Mouse (Mus musculus): ENCODE measurements around the gene Atg9a. TPM values are rescaled to one million over a fixed set of nuclear protein-coding genes. Genes with fewer than 3 reads are reported as not detected.
A peak's percentile ranks its signal among the peaks of the same experiment; 100 is the strongest.
"Not testable (repeated sequence)": the region's sequence is repeated elsewhere in the genome, so short reads cannot be mapped to it uniquely, and the experiment has no call there.

Gene Atg9a
- 58.1 and 99.4 TPM in 2 replicates for polyA plus RNA-seq (2012; ENCODE audit: insufficient read depth, low replicate concordance)

DNA sequence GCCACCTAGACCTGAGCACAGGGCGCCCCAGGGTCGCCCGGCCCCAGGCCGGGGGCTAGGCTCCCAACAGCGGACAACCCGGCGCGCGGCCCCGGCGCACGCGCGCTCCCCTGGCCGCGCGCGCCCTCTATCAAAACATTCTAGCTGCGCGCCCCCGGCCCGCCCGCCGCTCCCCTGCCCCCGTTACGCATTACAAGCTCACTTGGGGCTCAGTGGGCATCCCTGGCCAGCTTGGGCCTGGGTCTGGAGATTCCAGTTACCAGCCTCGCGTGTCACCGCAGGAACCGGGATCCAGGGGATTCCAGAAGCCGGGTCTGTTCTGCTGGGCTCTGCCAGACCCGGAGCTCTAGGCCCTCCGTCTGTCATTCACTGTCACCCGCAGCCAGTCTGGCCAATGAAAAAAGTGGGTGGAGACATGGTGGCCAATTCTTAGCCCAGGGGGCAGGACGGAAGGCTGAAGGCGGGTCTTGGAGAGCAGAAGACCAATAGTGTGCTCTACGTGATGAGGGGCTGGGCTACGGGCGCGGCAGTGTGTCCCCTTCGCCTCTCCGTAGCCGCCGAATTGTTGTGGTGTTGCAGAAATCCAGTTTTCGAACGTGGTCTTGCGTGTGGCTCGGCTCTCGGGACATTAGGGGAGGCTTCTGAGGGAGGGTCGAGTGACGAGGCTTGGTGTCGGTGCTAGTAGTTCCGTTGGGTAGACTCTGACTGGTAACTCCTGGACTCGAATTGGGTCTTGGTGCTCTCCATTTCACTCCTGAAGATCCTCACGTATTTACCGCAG is at the start of gene Atg9a, which contains the start of gene Ankzf1:
TSS of gene Atg9a (minus strand) at position 575 of the 781 bp plus-strand sequence.
TSS of gene Ankzf1 (plus strand) at position 530 of the 781 bp plus-strand sequence.
- H3K36me3 ChIP-seq (replicated peaks; ENCODE audit: low read length), result peaks cover 63% of the 10 kb centered on the region
- TF ChIP-seq GATA1 (IDR thresholded peaks at IDR 0.05; ENCODE audit: borderline replicate concordance, low read length), result no peak
- TF ChIP-seq FLI1 (IDR thresholded peaks at IDR 0.05; ENCODE audit: low read length), result no peak
- H3K27me3 ChIP-seq (replicated peaks), result no peaks in the 10 kb centered on the region
- peak within 1 kb of the TSS; percentile 97 for H3K4me3 ChIP-seq (replicated peaks)
- no peaks in the 10 kb centered on the region for H3K9me3 ChIP-seq
- peaks cover 53% of the 10 kb centered on the region for H3K4me1 ChIP-seq

- Histone ChIP-seq H3K27me3 (replicated peaks) (no peaks in the 10 kb centered on the region), H3K36me3 (replicated peaks; ENCODE audit: low read length) (peaks cover 74% of the 10 kb centered on the region), H3K4me1 (peaks cover 76% of the 10 kb centered on the region), H3K9me3 (no peaks in the 10 kb centered on the region), H3K4me3 (replicated peaks) (no peak overlapping the region)
- TF ChIP-seq FLI1 (IDR thresholded peaks at IDR 0.05; ENCODE audit: low read length) (no peak), GATA1 (IDR thresholded peaks at IDR 0.05; ENCODE audit: borderline replicate concordance, low read length) (no peak)
These were observed 47.6 kb upstream of the Atg9a start for GRCm38 (mm10) chr1:75239591-75239990.

DNA sequence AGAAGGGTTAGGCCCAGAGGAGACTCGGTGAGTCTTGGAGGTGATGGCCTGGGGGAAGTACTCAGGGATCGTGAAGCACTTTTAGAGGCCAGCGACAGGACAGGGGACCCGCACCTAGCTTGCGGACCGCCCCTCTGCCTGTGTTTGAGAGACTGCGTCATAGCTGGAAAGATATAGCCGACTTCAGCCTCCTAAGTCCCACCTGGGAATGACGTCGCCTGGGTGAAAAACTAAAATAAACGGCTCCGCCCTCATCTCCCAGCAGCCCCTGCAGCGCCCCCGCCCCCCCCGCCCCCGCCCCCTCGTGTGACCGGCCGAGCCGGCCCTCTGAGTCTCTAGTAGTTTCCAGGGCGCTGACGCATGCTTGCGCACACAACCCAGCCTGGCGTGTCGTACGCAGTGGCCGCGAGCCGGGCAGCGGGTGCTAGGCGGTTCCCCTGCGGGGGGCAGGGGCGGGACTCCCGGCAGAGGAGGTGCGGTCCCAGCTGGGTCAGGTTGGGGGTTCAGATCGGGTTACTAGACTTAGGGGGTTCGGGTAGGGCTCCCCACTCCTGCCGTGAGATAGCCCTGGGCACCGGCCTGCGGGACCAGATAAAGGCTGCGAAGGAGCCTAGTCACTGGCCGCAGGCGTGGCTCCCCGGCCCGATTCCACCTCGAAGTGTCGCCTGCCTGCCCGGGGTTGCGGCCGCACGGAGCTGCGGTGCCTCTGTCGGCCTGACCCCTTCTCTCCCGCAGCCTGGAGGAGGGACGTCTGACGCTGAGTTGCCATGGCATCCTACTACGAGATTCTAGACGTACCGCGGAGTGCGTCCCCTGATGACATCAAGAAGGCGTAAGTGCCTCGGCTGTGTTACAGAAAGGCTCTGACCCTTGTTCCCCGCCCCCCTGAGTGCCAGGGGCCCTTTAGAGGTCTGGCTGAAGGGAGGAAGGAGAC is 44.4 kb upstream of the Atg9a start, which contains the start of gene Dnajb2:
TSS of gene Dnajb2 (plus strand) at position 290 of the 934 bp plus-strand sequence.
- H3K4me3 ChIP-seq (replicated peaks), result peak within 1 kb of the TSS; percentile 98
- peaks cover 87% of the 10 kb centered on the region for H3K4me1 ChIP-seq
- no peaks in the 10 kb centered on the region for H3K9me3 ChIP-seq
- TF ChIP-seq GATA1 (IDR thresholded peaks at IDR 0.05; ENCODE audit: borderline replicate concordance, low read length) (0 out of 3 replicates have a peak, but pooled peaks have one; percentile 36), FLI1 (IDR thresholded peaks at IDR 0.05; ENCODE audit: low read length) (no peak)
- H3K27me3 ChIP-seq (replicated peaks), result no peaks in the 10 kb centered on the region
- peaks cover 45% of the 10 kb centered on the region for H3K36me3 ChIP-seq (replicated peaks; ENCODE audit: low read length)

DNA sequence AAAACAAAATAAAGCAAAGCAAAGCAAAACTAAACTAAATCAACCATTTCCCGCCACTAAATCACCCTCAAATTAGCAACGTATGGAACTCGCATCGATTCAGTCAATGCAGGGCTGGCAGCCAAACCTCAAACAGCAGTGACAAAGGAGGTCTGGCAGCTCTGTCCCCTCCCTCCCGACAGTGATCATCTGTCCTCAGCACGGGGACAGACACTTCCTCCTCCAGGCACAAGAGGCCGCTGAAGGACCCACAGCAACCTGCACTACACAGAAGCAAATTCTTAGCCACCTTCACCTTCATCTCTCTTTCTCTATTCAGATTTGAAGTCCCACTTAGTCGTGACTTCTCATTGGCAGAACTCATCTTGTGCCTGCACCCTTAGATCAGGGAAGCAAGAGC is 42.6 kb upstream of the Atg9a start:
- no peak for TF ChIP-seq GATA1 (IDR thresholded peaks at IDR 0.05; ENCODE audit: borderline replicate concordance, low read length)
- no peak for TF ChIP-seq FLI1 (IDR thresholded peaks at IDR 0.05; ENCODE audit: low read length)
- Histone ChIP-seq H3K4me3 (replicated peaks) (peak overlapping the region; percentile 85), H3K4me1 (peaks cover 96% of the 10 kb centered on the region)

DNA sequence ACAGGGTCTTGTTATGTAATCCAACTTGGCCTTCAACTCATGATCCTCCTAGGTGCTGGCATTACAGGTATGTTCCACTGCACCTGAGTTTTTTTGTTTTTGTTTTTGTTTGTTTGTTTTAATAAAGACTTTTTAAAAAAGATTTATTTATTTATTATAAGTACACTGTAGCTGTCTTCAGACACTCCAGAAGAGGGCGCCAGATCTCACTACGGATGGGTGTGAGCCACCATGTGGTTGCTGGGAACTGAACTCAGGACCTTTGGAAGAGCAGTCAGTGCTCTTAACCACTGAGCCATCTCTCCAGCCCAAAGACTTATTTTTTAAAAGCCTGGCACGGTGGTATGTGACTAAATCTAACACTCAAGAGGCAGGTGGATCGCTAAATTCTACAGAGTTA is 40.5 kb upstream of the Atg9a start:
- H3K4me3 ChIP-seq (replicated peaks); H3K36me3 ChIP-seq (replicated peaks; ENCODE audit: low read length); H3K27me3 ChIP-seq (replicated peaks); H3K9me3 ChIP-seq: not testable (repeated sequence)
- H3K4me1 ChIP-seq, result peaks cover 96% of the 10 kb centered on the region

More for the DNA sequence above, 42.6 kb upstream of the Atg9a start:
- Histone ChIP-seq H3K36me3 (replicated peaks; ENCODE audit: low read length) (peaks cover 27% of the 10 kb centered on the region), H3K9me3 (no peaks in the 10 kb centered on the region), H3K27me3 (replicated peaks) (no peaks in the 10 kb centered on the region)

- TF ChIP-seq FLI1 (IDR thresholded peaks at IDR 0.05; ENCODE audit: low read length), result no peak
- TF ChIP-seq GATA1 (IDR thresholded peaks at IDR 0.05; ENCODE audit: borderline replicate concordance, low read length), result no peak
- H3K4me3 ChIP-seq (replicated peaks), result peak within 1 kb of the TSS; percentile 56
- H3K9me3 ChIP-seq, result no peaks in the 10 kb centered on the region
- H3K27me3 ChIP-seq (replicated peaks), result no peaks in the 10 kb centered on the region
- H3K4me1 ChIP-seq, result peaks cover 96% of the 10 kb centered on the region
- H3K36me3 ChIP-seq (replicated peaks; ENCODE audit: low read length), result peaks cover 2% of the 10 kb centered on the region
These were observed 39.7 kb upstream of the Atg9a start, which contains the start of gene A630095N17Rik for GRCm38 (mm10) chr1:75231664-75232152. Gene A630095N17Rik, minus strand, starts transcription at chr1:75232102.

- TF ChIP-seq FLI1 (IDR thresholded peaks at IDR 0.05; ENCODE audit: low read length) (no peak), GATA1 (IDR thresholded peaks at IDR 0.05; ENCODE audit: borderline replicate concordance, low read length) (no peak)
- H3K4me1 ChIP-seq, result peaks cover 97% of the 10 kb centered on the region
These were observed 39.2 kb upstream of the Atg9a start for GRCm38 (mm10) chr1:75231224-75231623.

GRCm38 (mm10) chr1:75230335-75230994 is 38.5 kb upstream of the Atg9a start:
- TF ChIP-seq FLI1 (IDR thresholded peaks at IDR 0.05; ENCODE audit: low read length) (no peak), GATA1 (IDR thresholded peaks at IDR 0.05; ENCODE audit: borderline replicate concordance, low read length) (no peak)
- Histone ChIP-seq H3K9me3 (no peaks in the 10 kb centered on the region), H3K4me3 (replicated peaks) (peak overlapping the region; percentile 54), H3K27me3 (replicated peaks) (no peaks in the 10 kb centered on the region), H3K36me3 (replicated peaks; ENCODE audit: low read length) (peaks cover 2% of the 10 kb centered on the region), H3K4me1 (peaks cover 98% of the 10 kb centered on the region)

More at GRCm38 (mm10) chr1:75231224-75231623, 39.2 kb upstream of the Atg9a start:
- no peaks in the 10 kb centered on the region for H3K27me3 ChIP-seq (replicated peaks)
- no peaks in the 10 kb centered on the region for H3K9me3 ChIP-seq
- peaks cover 2% of the 10 kb centered on the region for H3K36me3 ChIP-seq (replicated peaks; ENCODE audit: low read length)
- peak overlapping the region; percentile 26 for H3K4me3 ChIP-seq (replicated peaks)

DNA sequence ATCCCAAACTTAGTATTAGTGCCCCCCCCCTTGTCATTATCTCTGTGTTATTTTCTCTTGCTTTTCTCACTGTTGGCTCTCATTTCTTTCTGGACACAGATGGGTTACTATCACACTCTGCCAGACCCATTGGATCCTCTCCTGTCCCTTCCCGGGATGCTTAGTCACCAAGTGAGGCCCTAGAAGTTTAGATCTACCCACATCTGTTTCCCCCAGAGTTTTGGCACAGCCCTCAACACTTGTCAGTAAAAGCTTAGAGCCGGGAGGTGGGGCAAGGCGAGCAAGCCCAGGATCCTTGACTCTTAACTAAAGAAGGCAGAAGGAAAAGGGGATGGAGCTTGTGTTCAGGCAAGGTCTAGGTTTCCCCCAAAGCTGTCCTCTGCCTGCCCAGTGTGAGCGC is 37.2 kb upstream of the Atg9a start:
- Histone ChIP-seq H3K9me3 (no peaks in the 10 kb centered on the region), H3K4me1 (peaks cover 98% of the 10 kb centered on the region), H3K4me3 (replicated peaks) (peak overlapping the region; percentile 86), H3K27me3 (replicated peaks) (no peaks in the 10 kb centered on the region), H3K36me3 (replicated peaks; ENCODE audit: low read length) (peaks cover 2% of the 10 kb centered on the region)
- TF ChIP-seq FLI1 (IDR thresholded peaks at IDR 0.05; ENCODE audit: low read length) (no peak), GATA1 (IDR thresholded peaks at IDR 0.05; ENCODE audit: borderline replicate concordance, low read length) (peak; percentile 48; the same call in 1 of the 3 replicates)
